Mouse (Mus musculus) bone marrow macrophage, adult 2 months (primary cell): ENCODE data around the gene Nsg1.

ENCODE experiments used
- CTCF ChIP-seq: IDR thresholded peaks from 2 replicates; pipeline ENCODE4 v1.5.1; 2012; ENCODE audit warnings: low read depth, mild to moderate bottlenecking, low read length, moderate library complexity
- POLR2A ChIP-seq: IDR thresholded peaks from 2 replicates; pipeline ENCODE4 v1.6.1; 2012; ENCODE audit warnings: mild to moderate bottlenecking, low read depth, low read length, borderline replicate concordance

DNA sequence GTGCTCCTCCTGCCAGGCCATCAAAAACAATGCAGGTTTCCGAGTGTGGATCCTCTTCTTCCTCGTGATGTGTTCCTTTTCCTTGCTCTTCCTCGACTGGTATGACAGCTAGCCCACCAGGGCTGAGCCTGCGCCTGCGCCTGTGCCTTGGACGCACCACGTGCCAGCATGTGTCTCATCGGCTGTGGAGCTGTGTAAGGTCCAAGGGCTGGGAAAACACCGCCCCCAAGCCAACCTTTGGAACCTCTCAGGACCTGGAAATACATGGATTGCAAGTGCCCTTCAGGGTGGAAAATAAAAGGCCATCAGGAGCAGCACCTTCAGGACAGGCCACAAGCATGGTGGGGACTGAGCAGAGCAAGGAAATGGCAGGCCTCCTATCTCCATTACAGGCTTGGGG is 23.5 kb downstream of the Nsg1 start:
- TF ChIP-seq POLR2A, result no peak
- TF ChIP-seq CTCF, result no peak
